Mouse (Mus musculus) monocyte, adult 59 days (primary cell): ENCODE results near the gene Gm36210. TPM values are rescaled to one million over a fixed set of nuclear protein-coding genes. Genes with fewer than 3 reads are reported as not detected.

ENCODE experiments used
- total RNA-seq, 2 experiments: library from RNA; stranded (reverse); gene quantifications; one replicate each; pipeline ENCODE4 v1.2.4; 2023

Gene Gm36210
- total RNA-seq = not detected

DNA sequence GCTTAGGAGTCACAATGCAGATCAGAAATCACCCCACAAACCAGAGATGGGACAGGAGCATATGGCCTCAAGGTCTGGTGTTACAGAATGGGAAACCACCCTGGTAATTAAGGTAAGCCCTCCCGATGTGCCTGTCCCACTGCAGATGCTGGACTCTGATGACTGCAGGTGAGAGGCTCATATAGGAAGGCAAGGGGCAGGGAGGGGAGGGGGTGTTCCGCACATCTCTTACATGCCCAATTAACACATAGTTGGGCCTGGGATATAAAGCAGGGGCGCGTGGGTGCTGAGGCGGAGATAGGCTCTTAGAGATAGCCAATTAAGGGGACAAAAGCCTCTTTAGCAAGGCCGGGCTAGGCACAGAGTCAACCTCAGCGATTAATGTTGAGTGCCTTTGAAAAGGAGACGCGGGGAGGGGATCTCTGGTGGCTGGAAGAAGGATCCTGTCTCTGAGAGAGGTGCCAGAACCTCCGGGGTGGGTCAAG is at the start of gene Gm36210:
Gene Gm36210, minus strand, starts transcription at position 51 of the 485 bp plus-strand sequence.

DNA sequence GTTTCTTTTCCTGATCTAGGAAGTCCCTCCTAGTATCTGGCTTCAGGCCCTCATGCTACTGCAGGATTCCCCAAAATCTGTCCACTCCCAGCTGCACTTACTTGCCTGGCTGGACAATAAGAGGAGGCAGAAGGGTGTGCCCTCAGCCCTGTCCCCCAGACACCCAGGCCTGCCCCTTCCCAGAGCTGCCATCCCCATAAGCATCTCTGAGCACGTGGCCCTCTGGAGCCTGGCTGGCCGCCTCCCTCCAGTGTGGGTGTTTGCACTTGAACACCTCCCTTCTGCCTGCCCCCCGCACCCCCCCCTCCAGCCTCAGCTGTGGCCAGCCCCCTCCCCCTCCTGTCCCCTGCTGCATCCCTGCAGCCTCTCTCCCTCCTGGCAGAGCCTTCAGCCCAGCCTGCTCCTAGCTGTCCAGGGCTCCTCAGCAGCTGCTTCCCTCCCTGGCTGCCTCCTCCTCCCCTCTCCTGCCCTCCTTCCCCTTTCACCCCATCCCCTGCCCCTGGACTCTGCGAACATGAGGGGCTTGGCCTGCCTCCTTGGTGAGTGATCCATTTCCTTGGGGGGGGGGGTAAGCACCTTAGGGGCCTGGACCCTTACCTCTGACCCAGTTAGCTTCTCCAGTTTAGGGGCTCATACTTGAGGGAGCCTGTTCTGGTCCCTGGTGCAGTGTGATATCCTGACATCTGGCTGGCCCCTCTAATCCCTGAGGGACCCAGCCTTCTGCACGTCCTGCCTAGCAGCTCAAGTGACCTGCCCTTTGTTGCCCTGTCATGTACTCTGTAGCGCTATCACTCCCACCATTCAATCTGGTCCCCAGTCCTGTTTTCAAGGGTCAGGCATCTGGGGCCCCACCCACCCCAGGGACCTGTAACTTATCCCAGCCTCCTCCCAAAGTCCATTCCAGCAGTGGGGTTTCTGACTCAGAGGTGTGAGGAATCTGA is 19.4 kb upstream of the Gm36210 start, which contains the start of gene Ssc5d:
Gene Ssc5d, plus strand, starts transcription at position 345 of the 941 bp plus-strand sequence.

DNA sequence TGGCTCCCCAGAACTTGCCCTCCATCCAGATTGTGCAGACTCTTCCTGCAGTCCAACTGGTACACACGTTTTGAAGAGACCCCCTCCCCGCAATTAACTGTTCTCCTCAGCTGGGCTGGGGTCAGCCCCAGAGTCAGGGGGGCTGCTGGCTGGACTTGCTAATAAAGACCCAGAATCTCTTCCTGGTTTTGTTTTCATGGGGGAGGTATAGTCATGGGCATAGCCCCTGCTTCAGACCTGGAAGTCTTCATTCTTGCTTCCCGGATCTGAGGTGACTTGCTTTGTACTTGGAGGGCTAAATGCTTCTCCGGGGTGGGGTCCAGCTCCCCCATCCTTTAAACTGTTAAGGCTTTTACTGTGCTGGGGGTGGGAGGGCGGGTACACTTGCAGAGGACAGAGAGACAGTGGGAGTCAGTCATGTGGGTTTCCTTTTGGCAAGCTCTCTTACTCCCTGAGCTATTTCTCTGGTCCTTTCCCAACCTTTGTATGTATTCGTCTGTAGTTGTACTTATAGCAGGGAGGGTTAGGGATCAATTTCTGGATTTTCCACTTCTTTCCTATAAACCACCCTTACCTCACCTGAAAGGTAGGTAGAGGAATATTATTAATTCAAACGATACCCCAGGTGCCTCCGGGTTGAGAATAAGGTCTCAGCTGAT is 15.6 kb upstream of the Gm36210 start, which contains the start of gene Nat14:
Gene Nat14, plus strand, starts transcription at position 205 of the 659 bp plus-strand sequence.

DNA sequence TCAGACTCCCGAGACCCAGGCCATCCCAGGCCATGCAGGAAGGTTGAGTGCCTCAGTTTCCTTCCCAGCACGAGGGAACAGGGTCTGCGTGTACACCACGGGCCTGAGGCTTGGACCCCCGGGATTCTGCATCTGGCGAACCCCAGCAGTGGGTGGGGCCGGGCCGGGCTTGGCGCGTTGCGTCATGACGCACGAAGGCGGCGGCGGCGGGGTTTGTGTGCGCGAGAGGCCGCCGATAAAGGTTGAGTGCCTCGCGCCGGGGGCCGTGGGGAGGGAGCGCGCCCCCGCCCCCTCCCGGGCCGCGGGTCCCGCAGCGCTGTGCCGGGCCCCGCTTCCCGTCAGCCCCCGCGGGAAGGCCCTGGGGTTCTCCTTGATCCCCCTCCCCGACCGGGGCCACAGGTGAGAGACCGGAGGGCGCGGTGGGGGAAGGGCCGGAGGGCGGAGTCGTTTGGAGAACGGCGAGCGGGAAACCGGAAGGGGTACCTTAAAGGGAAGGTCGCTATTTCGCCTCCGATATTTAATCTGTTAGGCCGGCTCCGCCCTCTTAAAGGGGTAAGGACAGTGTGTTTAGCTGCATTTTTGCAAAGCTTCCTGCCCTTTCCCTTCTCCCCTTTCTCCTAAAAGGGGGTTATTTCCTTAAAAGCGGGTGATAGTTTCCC is 8.8 kb upstream of the Gm36210 start, which contains the start of gene Zfp628:
Gene Zfp628, plus strand, starts transcription at position 211 of the 659 bp plus-strand sequence.

DNA sequence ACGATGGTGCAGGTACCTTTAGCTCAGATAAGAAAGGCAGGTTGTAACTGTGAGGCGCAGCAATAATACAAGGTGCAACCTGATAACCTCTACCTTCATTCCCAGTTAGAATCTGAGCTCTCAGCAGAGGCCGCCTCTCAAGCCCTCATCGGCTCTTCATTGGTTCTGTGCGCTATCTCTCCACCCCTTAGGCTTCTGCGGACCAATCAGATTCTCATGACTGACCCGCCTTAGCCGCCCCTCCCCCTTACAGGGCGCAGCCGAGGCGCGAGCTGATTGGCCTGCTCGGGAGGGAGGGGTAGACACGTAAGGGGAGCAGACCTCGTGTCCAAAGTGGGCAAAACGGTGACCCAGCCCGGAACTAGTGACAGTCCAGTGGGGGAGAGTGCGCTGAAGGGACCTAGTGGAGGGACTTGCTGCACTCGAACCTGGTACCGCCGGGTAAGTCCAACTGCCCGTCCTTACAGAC is 29.5 kb downstream of the Gm36210 start, which contains the start of gene Isoc2a:
Gene Isoc2a, plus strand, starts transcription at position 401 of the 469 bp plus-strand sequence.

DNA sequence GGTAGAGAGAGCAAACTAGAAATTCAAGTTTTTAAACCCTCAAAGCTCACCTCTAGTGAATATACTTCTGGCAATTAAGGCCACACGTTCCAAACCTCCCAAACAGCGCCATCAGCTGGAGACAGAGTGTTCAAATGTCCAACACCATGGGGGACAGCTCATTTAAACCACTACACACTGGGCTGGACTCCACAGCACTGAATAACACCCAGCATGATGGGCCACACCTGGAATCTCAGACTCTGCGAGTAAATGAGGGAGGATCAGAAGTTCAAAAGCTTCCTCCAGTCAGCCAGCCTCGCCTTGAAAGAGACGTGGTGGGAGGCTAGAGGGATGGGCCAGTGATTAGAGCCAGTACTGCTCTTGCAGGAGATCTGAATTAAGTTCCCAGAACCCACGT is 36.2 kb downstream of the Gm36210 start, which contains the start of gene Isoc2b:
Gene Isoc2b, minus strand, starts transcription at position 126 of the 400 bp plus-strand sequence.

Other genes with a start within 250 kb of the Gm36210 start
- 100 to 1,000 TPM; 194 to 198 TPM for gene Ppp6r1, start 247.5 kb downstream of the Gm36210 start, total RNA-seq
- gene Hspbp1, start 221.4 kb downstream of the Gm36210 start, total RNA-seq = 10 to 100 TPM; 32.1 to 35.1 TPM
- gene Brsk1, start 215.9 kb downstream of the Gm36210 start, total RNA-seq = under 1 TPM in 1 of 2 experiments, not detected in 1; 0.79 TPM
- gene Tmem150b, start 181.3 kb downstream of the Gm36210 start, total RNA-seq = 10 to 100 TPM; 30.4 to 32.3 TPM
- gene Kmt5c, start 166.4 kb downstream of the Gm36210 start, total RNA-seq = 100 to 1,000 TPM; 133 to 143 TPM
- 10 to 100 TPM; 14.3 to 17.8 TPM for gene Cox6b2, start 153.4 kb downstream of the Gm36210 start, total RNA-seq
- gene Fam71e2, start 135.2 kb downstream of the Gm36210 start, total RNA-seq = not detected
- not detected for gene Il11, start 123.7 kb downstream of the Gm36210 start, total RNA-seq
- not detected for gene Tmem190, start 123.6 kb downstream of the Gm36210 start, total RNA-seq
- 1 to 10 TPM; 1.3 to 1.9 TPM for gene Tmem238, start 116.9 kb downstream of the Gm36210 start, total RNA-seq
- gene Rpl28, start 113.6 kb downstream of the Gm36210 start, total RNA-seq = 1,000 to 10,000 TPM; 1,418 to 1,752 TPM
- gene Ube2s, start 93.9 kb downstream of the Gm36210 start, total RNA-seq = 100 to 1,000 TPM; 114 to 117 TPM
- gene Shisa7, start 61.8 kb downstream of the Gm36210 start, total RNA-seq = 1 to 10 TPM; 1.2 to 1.5 TPM
- 1 to 10 TPM; 6.4 to 7.2 TPM for gene Isoc2b, start 36.3 kb downstream of the Gm36210 start, total RNA-seq
- gene Isoc2a, start 29.4 kb downstream of the Gm36210 start, total RNA-seq = 10 to 100 TPM; 11.6 to 14.8 TPM
- 10 to 100 TPM; 17.1 to 18.6 TPM for gene Zfp628, start 8.7 kb upstream of the Gm36210 start, total RNA-seq
- 1 to 10 TPM; 3.6 to 6.4 TPM for gene Nat14, start 15.5 kb upstream of the Gm36210 start, total RNA-seq
- under 1 TPM in 1 of 2 experiments, not detected in 1; 0.12 TPM for gene Ssc5d, start 19.3 kb upstream of the Gm36210 start, total RNA-seq
- not detected for gene Sbk2, start 57.9 kb upstream of the Gm36210 start, total RNA-seq
- not detected for gene Sbk3, start 64.7 kb upstream of the Gm36210 start, total RNA-seq
- 1 to 10 TPM; 6.0 to 6.5 TPM for gene Zfp579, start 89.6 kb upstream of the Gm36210 start, total RNA-seq
- gene Zfp524, start 107.9 kb upstream of the Gm36210 start, total RNA-seq = 10 to 100 TPM; 16.2 to 20.5 TPM
- 10 to 100 TPM; 35.3 to 42.1 TPM for gene Fiz1, start 108.2 kb upstream of the Gm36210 start, total RNA-seq
- gene Gm44973, start 109.0 kb upstream of the Gm36210 start, total RNA-seq = not detected
- gene Zfp865, start 113.9 kb upstream of the Gm36210 start, total RNA-seq = 10 to 100 TPM; 29.5 to 31.5 TPM
- 1 to 10 TPM in 1 of 2 experiments, under 1 TPM in 1; 0.86 to 1.5 TPM for gene Ccdc106, start 114.0 kb upstream of the Gm36210 start, total RNA-seq
- under 1 TPM in 1 of 2 experiments, not detected in 1; 0.76 TPM for gene 4632433K11Rik, start 127.6 kb upstream of the Gm36210 start, total RNA-seq
- 1 to 10 TPM; 3.2 to 3.4 TPM for gene Zfp784, start 131.9 kb upstream of the Gm36210 start, total RNA-seq
- 1 to 10 TPM in 1 of 2 experiments, not detected in 1; 1.3 TPM for gene Zfp580, start 145.0 kb upstream of the Gm36210 start, total RNA-seq
- gene U2af2, start 155.6 kb upstream of the Gm36210 start, total RNA-seq = 100 to 1,000 TPM; 287 to 299 TPM
- gene Epn1, start 173.7 kb upstream of the Gm36210 start, total RNA-seq = 100 to 1,000 TPM; 235 to 258 TPM
- gene Rfpl4, start 210.4 kb upstream of the Gm36210 start, total RNA-seq = not detected
- gene Rasl2-9, start 219.4 kb upstream of the Gm36210 start, total RNA-seq = under 1 TPM; 0.55 to 0.66 TPM
- gene Vmn1r55, start 243.2 kb upstream of the Gm36210 start, total RNA-seq = not detected